Mouse (Mus musculus) cerebellum, adult 2 months (tissue): ENCODE data around the gene Pls1.

Experiments used
- CTCF ChIP-seq: fragments of 200-500 bp; IDR thresholded peaks from 2 replicates; pipeline ENCODE4 v1.5.1; 2011; ENCODE audit warnings: low read depth, mild to moderate bottlenecking, control low read depth, low read length, moderate library complexity, borderline replicate concordance; ENCODE audit not compliant: insufficient read depth
- POLR2A ChIP-seq: fragments of 200-500 bp; IDR thresholded peaks from 2 replicates; pipeline ENCODE4 v1.6.1; 2011; ENCODE audit warnings: low read length, control low read depth, borderline replicate concordance; ENCODE audit not compliant: insufficient read depth

DNA sequence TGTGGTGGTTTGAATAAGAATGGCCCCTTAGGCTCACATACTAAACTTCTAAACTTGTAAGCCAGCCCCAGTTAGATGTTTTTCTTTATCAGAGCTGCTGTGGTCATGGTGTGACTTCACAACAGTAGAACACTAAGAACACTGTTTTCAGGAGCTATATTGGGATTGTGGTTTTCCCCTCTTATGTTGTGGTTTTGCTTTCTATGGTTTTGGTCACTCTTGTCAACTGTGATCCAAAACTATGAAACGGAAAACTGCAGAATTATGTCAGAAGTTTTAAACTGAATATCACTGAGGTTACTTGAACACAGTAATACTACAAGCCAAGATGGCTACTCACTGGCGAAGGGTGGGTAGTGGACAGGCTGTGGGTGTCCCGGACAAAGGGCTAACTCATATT lies 12.4 kb downstream of the Pls1 start:
- no peak for TF ChIP-seq POLR2A
- TF ChIP-seq CTCF, result no peak
